25 mouse cellular contexts compared by ENCODE assay signal in genomic region chr11:97292731-97293130, GRCm38 (mm10). TPM values are rescaled to one million over a fixed set of nuclear protein-coding genes. Genes with fewer than 3 reads are reported as not detected.
"Had no signal": no experiment of that assay in that cellular context is flagged by ENCODE, and none has a peak within 500 bp of the region (broad histone marks: within the 10 kb centered on the region; RNA-seq: fewer than 3 reads in every experiment).

No protein-coding gene starts in this region.

- H3K36me3 ChIP-seq: heart, embryonic 13.5 days; heart, embryonic 15.5 days; intestine, embryonic 15.5 days; limb, embryonic 10.5 days; limb, embryonic 12.5 days; liver, embryonic 13.5 days; liver, embryonic 15.5 days had no signal

- H3K9me3 ChIP-seq: heart, embryonic 13.5 days; heart, embryonic 15.5 days; intestine, embryonic 15.5 days; limb, embryonic 10.5 days; limb, embryonic 12.5 days; liver, embryonic 13.5 days; liver, embryonic 15.5 days had no signal

- DNase-seq: gastrocnemius, postnatal 14 days; gastrocnemius, postnatal 36 days; heart, adult 11 months; heart, adult 2 months; heart, postnatal 14 days; heart, postnatal 36 days; kidney, adult 18-20 months; kidney, adult 8-10 months; kidney, postnatal 10 days; kidney, postnatal 25 days; kidney, postnatal 4 days; layer of hippocampus, adult 9-11 months; layer of hippocampus, postnatal 36 days; liver; liver, embryonic 13.5 days; liver, postnatal 0 days had no signal

- H3K27ac ChIP-seq: heart, adult 2 months; heart, embryonic 13.5 days; heart, embryonic 15.5 days; hindbrain, embryonic 14.5 days; intestine, embryonic 15.5 days; limb, embryonic 10.5 days; limb, embryonic 12.5 days; liver, embryonic 13.5 days; liver, embryonic 15.5 days had no signal

- H3K27me3 ChIP-seq: heart, embryonic 13.5 days; heart, embryonic 15.5 days; intestine, embryonic 15.5 days; limb, embryonic 12.5 days; liver, embryonic 13.5 days; liver, embryonic 15.5 days had no signal

- H3K4me3 ChIP-seq: heart, adult 2 months; heart, embryonic 13.5 days; heart, embryonic 15.5 days; intestine, embryonic 15.5 days; limb, embryonic 10.5 days; limb, embryonic 12.5 days; liver, embryonic 13.5 days; liver, embryonic 15.5 days had no signal

- H3K4me1 ChIP-seq: heart, embryonic 13.5 days; intestine, embryonic 15.5 days; limb, embryonic 10.5 days; limb, embryonic 12.5 days; liver, embryonic 15.5 days had no signal

- H3K9ac ChIP-seq: heart, embryonic 13.5 days; heart, embryonic 15.5 days; hindbrain, embryonic 14.5 days; intestine, embryonic 15.5 days; limb, embryonic 12.5 days; liver, embryonic 13.5 days; liver, embryonic 15.5 days; liver, postnatal 0 days had no signal

RNA-seq across cellular contexts. Expression of gene Gpr179, which starts 59.1 kb away (rescaled TPM):
- polyA plus RNA-seq: heart, adult 2 months; heart, postnatal 0 days; hindbrain, embryonic 11.5 days; liver, embryonic 13.5 days; liver, embryonic 15.5 days; liver, postnatal 0 days had no signal
